Mouse (Mus musculus) stomach, embryonic 16.5 days (tissue): ENCODE results near the gene Epha2. TPM values are rescaled to one million over a fixed set of nuclear protein-coding genes. Genes with fewer than 3 reads are reported as not detected.

Source experiments
- ATAC-seq: fragments of 200-750 bp; cut with Nextera tagmentation; 2 replicates; pipeline ENCODE4 v1.8.0; 2017; ENCODE audit warnings: moderate number of reproducible peaks, moderate TSS enrichment; ENCODE audit not compliant: insufficient read depth, low FRiP score
- H3K27ac ChIP-seq: fragments of 300-500 bp; sonication (generic); 2 replicates; pipeline ENCODE4 v1.5.1; 2014; ENCODE audit warnings: low read length
- H3K27me3 ChIP-seq: fragments of 300-500 bp; sonication (generic); 2 replicates; pipeline ENCODE4 v1.6.1; 2014; ENCODE audit warnings: low read length, control low read depth, mixed read lengths; ENCODE audit not compliant: control insufficient read depth, insufficient read depth
- H3K36me3 ChIP-seq: fragments of 300-500 bp; sonication (generic); 2 replicates; pipeline ENCODE4 v1.6.1; 2014; ENCODE audit warnings: low read length; ENCODE audit not compliant: control insufficient read depth, insufficient read depth
- H3K4me1 ChIP-seq: fragments of 300-500 bp; sonication (generic); 2 replicates; pipeline ENCODE4 v1.6.1; 2014; ENCODE audit warnings: low read length, control low read depth, mixed read lengths; ENCODE audit not compliant: control insufficient read depth, insufficient read depth
- H3K4me2 ChIP-seq: fragments of 300-500 bp; sonication (generic); 2 replicates; pipeline ENCODE4 v1.6.1; 2014; ENCODE audit warnings: low read depth, low read length, mixed read lengths
- H3K4me3 ChIP-seq: fragments of 300-500 bp; sonication (generic); replicated peaks from 2 replicates; pipeline ENCODE4 v1.5.1; 2014; ENCODE audit warnings: mild to moderate bottlenecking, low read length
- H3K9ac ChIP-seq: fragments of 300-500 bp; sonication (generic); 2 replicates; pipeline ENCODE4 v1.6.1; 2014; ENCODE audit warnings: low read length
- H3K9me3 ChIP-seq: fragments of 300-500 bp; sonication (generic); replicated peaks from 2 replicates; pipeline ENCODE4 v1.6.1; 2016; ENCODE audit warnings: low read length, control low read depth; ENCODE audit not compliant: control insufficient read depth
- WGBS: fragments of 180-500 bp; shearing (Covaris S2); extraction: QIAGEN DNeasy Blood & Tissue Kit; methylation state at CpG from one replicate; pipeline ENCODE4 v1.1.7; 2014; 5-methylcytosine and 5-hydroxymethylcytosine counted together
- microRNA-seq: library from miRNA; unstranded; fragments of <30 nt; microRNA quantifications from one replicate; pipeline ENCODE4, GENCODE M21; 2016
- polyA plus RNA-seq: library from polyadenylated mRNA; unstranded; fragments of >200 nt; fragmentation: Nextera tagmentation; extraction: Ambion mirVana; gene quantifications from 2 replicates; pipeline ENCODE4 v1.2.1, GENCODE M21; 2015

The Epha2 gene
- polyA plus RNA-seq, 1 experiment from 2014 or later: 9.5 TPM

- no peak overlapping the region for H3K27ac ChIP-seq
- 56% methylated on average over 7 of the region's 7 CpGs for WGBS
- H3K27me3 ChIP-seq: no peaks in the 10 kb centered on the region
- no peaks in the 10 kb centered on the region for H3K36me3 ChIP-seq
- H3K4me2 ChIP-seq: no peak overlapping the region
- no peak overlapping the region for H3K4me3 ChIP-seq
- no peak overlapping the region for H3K9ac ChIP-seq
- H3K4me1 ChIP-seq: peaks cover 3% of the 10 kb centered on the region; the same call in 1 of the 2 replicates
- H3K9me3 ChIP-seq: no peaks in the 10 kb centered on the region
- ATAC-seq: no peak
Observed at GRCm38 (mm10) chr4:141365876-141366275, 64.8 kb downstream of the Epha2 start.

- Histone ChIP-seq H3K9me3 (no peaks in the 10 kb centered on the region), H3K9ac (peak within 1 kb of the TSS; percentile 80), H3K27me3 (no peaks in the 10 kb centered on the region), H3K36me3 (no peaks in the 10 kb centered on the region), H3K4me1 (peaks cover 3% of the 10 kb centered on the region; the same call in 1 of the 2 replicates), H3K4me2 (peak within 1 kb of the TSS; percentile 98), H3K27ac (no peak within 1 kb of the TSS), H3K4me3 (peak within 1 kb of the TSS; percentile 57)
- 1% methylated on average over 65 of the region's 71 CpGs for WGBS
- ATAC-seq: peak; percentile 32; the same call in 1 of the 2 replicates
Observed at GRCm38 (mm10) chr4:141367997-141368791, 67.2 kb downstream of the Epha2 start, which contains the start of gene Fam131c. Gene Fam131c, plus strand, starts transcription at chr4:141368220.

GRCm38 (mm10) chr4:141372426-141372825, 71.4 kb downstream of the Epha2 start:
- H3K9ac ChIP-seq: no peak overlapping the region
- no peaks in the 10 kb centered on the region for H3K36me3 ChIP-seq
- H3K9me3 ChIP-seq: no peaks in the 10 kb centered on the region
- no peak overlapping the region for H3K27ac ChIP-seq
- no peak overlapping the region for H3K4me3 ChIP-seq
- no peaks in the 10 kb centered on the region for H3K27me3 ChIP-seq
- H3K4me1 ChIP-seq: peaks cover 3% of the 10 kb centered on the region; the same call in 1 of the 2 replicates
- H3K4me2 ChIP-seq: no peak overlapping the region
- ATAC-seq: no peak
- 90% methylated on average over 5 of the region's 5 CpGs for whole genome bisulfite sequencing

Small RNAs within 50 kb of the gene (microRNA-seq; reads per million reads assigned to microRNA genes)
- not detected for gene Gm25690

Other genes starting within 250 kb of the Epha2 start
- gene Crocc, start 240.7 kb upstream of the Epha2 start, polyA plus RNA-seq: 2.8 and 3.0 TPM in 2 replicates
- 97.5 and 102 TPM in 2 replicates for gene Necap2, start 222.9 kb upstream of the Epha2 start, polyA plus RNA-seq
- 0.08 TPM in 1 of 2 replicates, not detected in the other for gene Spata21, start 212.9 kb upstream of the Epha2 start, polyA plus RNA-seq
- 51.6 and 53.0 TPM in 2 replicates for gene Szrd1, start 161.5 kb upstream of the Epha2 start, polyA plus RNA-seq
- gene Fbxo42, start 153.3 kb upstream of the Epha2 start, polyA plus RNA-seq: 18.3 and 22.0 TPM in 2 replicates
- 5.5 and 5.6 TPM in 2 replicates for gene Rsg1, start 87.3 kb upstream of the Epha2 start, polyA plus RNA-seq
- gene Arhgef19, start 61.7 kb upstream of the Epha2 start, polyA plus RNA-seq: 16.1 and 18.9 TPM in 2 replicates
- gene Fam131c, start 67.0 kb downstream of the Epha2 start, polyA plus RNA-seq: 3.0 and 3.5 TPM in 2 replicates
- 0.17 TPM in 1 of 2 replicates, not detected in the other for gene Clcnka, start 97.5 kb downstream of the Epha2 start, polyA plus RNA-seq
- not detected in 2 replicates for gene Clcnkb, start 114.8 kb downstream of the Epha2 start, polyA plus RNA-seq
- 5.6 and 5.8 TPM in 2 replicates for gene Hspb7, start 119.5 kb downstream of the Epha2 start, polyA plus RNA-seq
- gene Srarp, start 134.9 kb downstream of the Epha2 start, polyA plus RNA-seq: not detected in 2 replicates
- 31.8 and 35.6 TPM in 2 replicates for gene Zbtb17, start 143.4 kb downstream of the Epha2 start, polyA plus RNA-seq
- 6.2 and 7.2 TPM in 2 replicates for gene Spen, start 237.4 kb downstream of the Epha2 start, polyA plus RNA-seq